Mouse (Mus musculus): Measurements from ENCODE around the gene Mindy4.

- TF ChIP-seq TAL1 (conservative IDR thresholded peaks at IDR 0.05; ENCODE audit: low read depth, low read length) (no peak), CTCF (IDR thresholded peaks at IDR 0.05; ENCODE audit: low read depth, low read length) (no peak), GATA1 (IDR thresholded peaks at IDR 0.05; ENCODE audit: borderline replicate concordance, low read length) (no peak)
Measured at GRCm38 (mm10) chr6:55203931-55204330, 748 bp downstream of the Mindy4 start.

All from G1E (cell line).